Mouse (Mus musculus) liver, adult (tissue): ENCODE data around the gene Mipol1.

ENCODE experiments used
- GATA4 ChIP-seq: IDR thresholded peaks from 2 replicates; pipeline ENCODE4 v1.6.1; 2014; ENCODE audit warnings: mild to moderate bottlenecking, low read length; ENCODE audit not compliant: insufficient replicate concordance

The Mipol1 gene

DNA sequence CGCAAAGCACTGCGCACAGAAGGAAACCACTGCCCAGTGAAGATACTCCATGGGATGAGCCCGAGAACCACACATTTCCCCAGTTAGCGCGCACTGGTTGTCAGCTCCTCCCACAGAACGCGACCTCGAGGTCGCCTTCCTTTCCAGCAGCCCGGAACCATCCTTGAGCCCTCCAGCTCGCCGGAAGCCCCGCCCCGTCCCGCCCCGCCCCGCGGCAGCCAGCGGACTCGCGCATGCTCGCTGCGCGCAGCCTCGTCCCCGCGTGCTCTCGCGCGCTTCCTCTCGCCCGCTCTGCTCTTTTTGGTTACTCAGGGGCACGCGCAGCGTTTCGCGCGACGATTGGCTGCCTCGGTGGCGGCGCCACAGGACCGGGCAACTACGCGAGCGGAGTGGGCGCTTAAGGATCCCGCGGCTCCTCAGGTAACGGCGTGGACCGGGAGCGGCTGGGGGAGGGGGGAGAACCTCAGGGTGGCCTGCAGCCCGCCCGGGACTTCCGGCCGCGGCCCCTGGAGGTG lies at the start of gene Mipol1, which contains the start of gene Prps1l3:
Gene Mipol1 (plus strand): TSS at position 236 of the 515 bp plus-strand sequence.
Gene Prps1l3 (plus strand): TSS at position 221 of the 515 bp plus-strand sequence.
- TF ChIP-seq GATA4 = no peak; the same call in 1 of the 2 replicates

- no peak for TF ChIP-seq GATA4
These were observed 45.7 kb upstream of the Mipol1 start for GRCm38 (mm10) chr12:57184401-57185147.

DNA sequence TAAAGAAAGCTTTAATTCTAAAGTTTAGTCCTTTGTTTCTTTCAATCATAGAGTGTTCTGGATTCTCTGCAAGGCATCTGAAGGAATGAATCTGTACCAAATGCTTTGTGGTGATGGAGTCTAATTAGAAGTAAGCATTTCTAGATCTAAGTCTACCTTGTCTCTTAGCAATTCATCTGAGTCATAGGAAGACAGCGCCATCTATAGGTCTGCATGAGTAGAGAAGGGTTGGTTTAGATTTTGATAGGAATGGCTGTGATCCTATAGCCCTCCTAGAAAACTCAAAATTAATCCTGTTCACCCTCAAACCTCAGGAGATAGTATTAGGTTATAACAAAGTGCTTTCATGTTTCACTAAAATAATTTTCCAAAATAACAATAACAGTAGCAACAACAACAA lies 44.8 kb upstream of the Mipol1 start:
- no peak for TF ChIP-seq GATA4

DNA sequence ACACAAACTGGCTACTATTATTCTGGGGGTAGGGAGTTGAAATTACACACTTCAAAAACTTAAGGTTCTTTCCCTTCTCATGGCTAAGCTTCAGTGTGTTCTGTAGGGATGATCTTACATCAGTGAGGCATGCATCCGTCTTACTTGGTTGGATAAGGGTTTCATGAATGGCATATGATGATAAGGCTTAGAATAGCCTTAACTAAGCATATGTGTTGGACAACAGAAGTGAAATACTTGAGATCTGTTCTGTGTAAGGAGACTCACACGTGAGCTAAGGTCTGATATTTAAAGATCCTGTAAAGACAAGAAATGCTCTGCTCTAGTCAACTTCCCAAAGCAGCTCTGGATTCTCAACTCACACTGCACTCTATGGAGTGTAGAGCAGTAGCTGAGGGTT lies 44.1 kb upstream of the Mipol1 start:
- TF ChIP-seq GATA4 = no peak

DNA sequence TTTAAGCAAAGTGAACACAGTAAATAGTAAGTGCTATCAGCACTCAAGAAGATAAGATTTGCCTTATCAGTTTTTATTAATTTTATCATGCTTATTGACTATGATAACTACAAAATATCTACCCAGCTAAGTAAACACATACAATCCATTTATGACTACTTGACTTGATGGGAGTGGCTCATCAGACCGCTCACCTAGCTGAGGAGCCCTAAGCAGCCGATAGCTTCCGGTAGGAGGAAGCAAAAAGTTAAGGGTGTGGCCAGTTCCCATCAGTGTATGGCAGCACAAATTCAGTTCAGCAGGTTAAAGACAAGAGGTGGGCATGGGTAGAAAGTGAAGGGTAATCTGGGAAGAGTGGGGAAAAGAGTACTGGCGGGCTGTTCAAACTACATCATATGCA lies 43.2 kb upstream of the Mipol1 start:
- no peak for TF ChIP-seq GATA4

GRCm38 (mm10) chr12:57194609-57195008 lies 35.6 kb upstream of the Mipol1 start:
- no peak for TF ChIP-seq GATA4

GRCm38 (mm10) chr12:57196286-57196607 lies 34.0 kb upstream of the Mipol1 start:
- TF ChIP-seq GATA4 = no peak

DNA sequence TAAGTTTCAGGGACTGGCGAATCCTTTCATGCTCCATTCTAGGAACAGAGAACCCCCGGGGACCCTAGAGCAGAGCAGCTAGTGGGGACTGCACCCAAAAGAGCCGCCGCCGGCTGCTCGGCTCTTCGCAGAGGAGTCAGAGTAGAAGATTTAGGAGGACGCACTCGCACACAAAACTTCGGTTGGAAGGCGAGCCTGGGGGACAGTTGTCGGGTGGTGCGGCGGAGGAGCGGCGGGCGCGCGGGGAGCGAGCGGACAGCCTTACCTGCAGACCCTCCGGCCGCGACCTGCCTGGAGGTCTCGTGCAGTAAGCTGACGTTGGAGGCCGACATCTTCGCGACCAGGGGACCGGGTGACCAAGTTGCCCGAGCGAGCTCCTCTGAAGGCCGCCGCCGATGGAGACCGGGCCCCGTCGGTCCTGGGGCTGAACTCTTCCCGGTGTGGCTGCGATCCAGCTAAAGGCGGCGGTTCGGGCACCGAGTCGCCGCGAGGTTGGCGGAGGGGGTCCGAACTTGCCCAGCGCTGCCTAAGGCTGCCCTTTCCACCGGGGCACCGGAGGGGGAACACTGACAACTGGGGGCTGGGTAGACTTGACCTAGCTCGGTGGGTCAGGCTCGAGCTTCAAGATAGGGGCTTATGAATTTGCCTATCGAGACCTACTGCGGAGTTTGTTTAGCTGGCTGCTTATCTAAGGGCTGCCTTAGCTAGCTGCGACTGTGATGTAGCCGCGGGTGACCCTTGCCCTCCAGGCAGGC lies 33.4 kb upstream of the Mipol1 start:
- TF ChIP-seq GATA4 = no peak; the same call in 1 of the 2 replicates

DNA sequence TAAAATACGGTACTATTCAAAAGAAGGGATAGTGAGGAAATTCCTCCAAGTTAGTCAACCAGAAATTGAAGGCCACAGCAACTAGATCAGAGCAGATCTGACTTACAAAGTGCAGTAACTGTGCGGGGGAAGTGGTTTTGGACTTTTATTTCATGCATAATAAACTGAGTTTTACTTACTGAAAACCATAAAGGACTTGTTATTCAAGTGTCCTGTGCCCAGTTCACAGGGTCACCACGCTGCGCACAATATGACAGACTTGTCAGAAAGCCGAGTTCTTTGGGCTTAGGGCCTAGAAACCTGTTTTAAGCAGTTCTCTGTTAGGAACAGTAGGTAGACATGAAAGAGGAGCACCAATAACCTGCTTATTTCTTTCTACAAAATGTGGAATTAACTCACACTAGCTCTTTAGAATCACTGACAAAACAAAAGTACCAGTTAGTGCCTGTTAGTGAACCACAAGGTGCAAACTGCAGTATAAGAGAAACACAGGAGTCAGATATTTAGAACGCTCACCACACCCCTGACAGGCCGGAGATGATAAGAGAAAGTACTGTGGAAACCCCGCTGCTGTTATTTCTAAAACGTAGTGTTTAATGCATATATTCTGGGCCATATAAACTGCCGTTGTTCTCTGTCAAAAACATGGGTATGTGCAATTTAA lies 32.7 kb upstream of the Mipol1 start, which contains the start of gene Slc25a21:
Gene Slc25a21 (minus strand): TSS at position 110 of the 664 bp plus-strand sequence.
- TF ChIP-seq GATA4 = no peak

GRCm38 (mm10) chr12:57198269-57198668 lies 32.0 kb upstream of the Mipol1 start:
- TF ChIP-seq GATA4 = no peak

DNA sequence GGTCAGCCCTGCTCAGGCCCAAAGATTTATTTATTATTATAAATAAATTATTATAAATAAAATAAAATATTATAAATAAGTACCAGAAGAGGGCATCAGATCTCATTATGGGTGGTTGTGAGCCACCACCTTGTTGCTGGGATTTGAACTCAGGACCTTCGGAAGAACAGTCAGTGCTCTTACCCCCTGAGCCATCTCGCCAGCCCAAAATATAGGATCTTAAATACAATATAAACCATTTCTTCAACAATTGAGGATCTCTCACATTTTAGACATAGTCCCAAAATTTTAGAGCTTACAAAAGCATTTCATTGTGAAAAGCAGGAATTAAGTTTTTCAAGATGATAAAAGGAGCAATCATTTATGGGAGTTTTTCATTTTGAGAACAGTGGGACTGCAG lies 30.8 kb upstream of the Mipol1 start:
- no peak for TF ChIP-seq GATA4

- no peak for TF ChIP-seq GATA4
These were observed 28.3 kb upstream of the Mipol1 start for GRCm38 (mm10) chr12:57201901-57202300.

DNA sequence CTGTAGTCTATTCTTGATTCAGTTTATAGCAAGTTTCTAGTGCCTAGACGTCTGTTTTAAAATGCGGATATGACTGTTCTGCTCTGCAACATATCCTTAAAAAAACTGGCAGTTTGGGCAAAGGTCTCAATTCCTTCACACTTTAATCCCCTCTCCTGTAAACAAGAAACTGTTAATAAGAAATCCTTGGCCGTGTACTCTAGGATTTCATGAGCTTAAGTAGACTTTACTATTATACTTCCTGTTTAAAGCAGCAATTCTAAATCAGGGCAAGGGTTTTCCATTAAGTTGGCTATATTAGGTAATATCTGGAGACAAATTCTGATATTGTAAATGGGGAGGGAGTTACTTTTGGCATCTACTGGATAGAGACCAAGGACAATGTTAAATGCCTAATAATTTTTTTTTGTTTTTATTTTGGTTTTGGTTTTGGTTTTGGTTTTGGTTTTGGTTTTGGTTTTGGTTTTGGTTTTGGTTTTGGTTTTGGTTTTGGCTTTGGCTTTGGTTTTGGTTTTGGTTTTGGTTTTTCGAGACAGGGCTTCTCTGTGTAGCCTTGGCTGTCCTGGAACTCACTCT lies 25.9 kb upstream of the Mipol1 start:
- TF ChIP-seq GATA4 = no peak

DNA sequence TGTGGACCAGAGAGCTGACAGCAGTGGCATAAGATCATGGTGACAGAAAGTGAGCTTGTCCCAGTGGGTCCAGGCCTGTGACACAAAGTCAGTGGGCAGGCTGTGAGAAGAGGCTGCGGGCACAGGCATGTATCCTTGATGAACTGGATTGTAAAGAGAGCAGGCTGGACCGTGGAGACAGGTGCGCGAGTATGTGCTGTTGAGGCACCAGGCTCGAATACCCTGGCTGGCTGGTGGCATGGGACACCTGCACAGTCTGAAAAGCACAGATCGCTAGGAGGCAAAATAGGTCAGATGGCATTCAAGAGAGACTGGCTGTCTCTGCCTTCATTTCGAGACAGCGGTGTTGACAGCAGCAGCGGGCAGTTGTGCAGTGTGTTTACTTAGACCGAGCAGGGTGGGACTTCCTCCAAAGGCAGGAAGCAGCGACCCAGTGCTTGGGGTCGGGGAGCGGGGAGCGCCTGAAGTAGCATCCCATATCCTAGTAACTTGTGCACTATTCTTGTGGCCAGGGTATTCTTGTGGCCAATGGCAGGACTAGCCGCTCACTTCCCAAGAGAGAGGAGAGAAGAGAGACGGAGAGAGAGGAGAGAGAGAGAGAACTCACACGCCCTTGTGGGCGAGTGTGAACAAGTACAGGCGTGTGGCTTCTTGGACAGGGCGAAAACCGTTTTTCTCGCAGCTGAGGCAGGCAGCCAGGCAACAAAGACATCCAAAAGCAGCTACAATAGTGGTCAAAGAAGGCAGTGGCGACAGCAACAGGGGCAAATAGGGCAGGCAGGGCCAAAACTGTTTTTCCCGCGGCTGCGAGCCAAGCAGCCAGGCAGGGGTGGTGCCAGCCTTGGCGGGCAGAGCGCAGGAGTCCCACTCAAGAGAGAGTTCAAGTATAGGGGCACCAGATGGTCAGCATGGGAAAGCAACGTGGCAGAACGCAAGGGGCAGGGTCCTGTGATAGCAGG lies 18.6 kb upstream of the Mipol1 start:
- no peak for TF ChIP-seq GATA4
